8 mouse cellular contexts compared by ENCODE assay signal in genomic region chr9:60744171-60744969, GRCm38 (mm10). TPM values are rescaled to one million over a fixed set of nuclear protein-coding genes. Genes with fewer than 3 reads are reported as not detected.
DNase-seq lines count a peak whose midpoint lies in the region; ATAC-seq lines count a peak whose summit lies in the region.

No protein-coding gene starts in this region.

- ATAC-seq in CD4-positive, CD25-positive, alpha-beta regulatory T cell, adult 4 months = no peak
- ATAC-seq in heart, embryonic 14.5 days (ENCODE audit: insufficient number of reproducible peaks, insufficient read depth, low FRiP score, low read depth) = no peak
- peak; percentile 34; the same call in 1 of the 2 replicates for ATAC-seq in neutrophil, adult 5-6 weeks (ENCODE audit: extremely low read depth, insufficient number of reproducible peaks, low FRiP score, poor library complexity, severe bottlenecking)

- peak; percentile 50 for DNase-seq in CD4-positive, CD25-positive, alpha-beta regulatory T cell, adult 2 months (ENCODE audit: low read depth, low spot score)
- DNase-seq in urinary bladder, postnatal 14 days (ENCODE audit: low spot score) = peak; percentile 50
- no peak for DNase-seq in urinary bladder, postnatal 4 days (ENCODE audit: low spot score in 2 of 2)
- peak; percentile 71 for DNase-seq in embryo, embryonic 10 days (ENCODE audit: low spot score)
- DNase-seq in left cerebral cortex, postnatal 36 days (ENCODE audit: low spot score in 2 of 2) = peak; percentile 47 to 65

- H3K36me3 ChIP-seq in heart, embryonic 14.5 days (ENCODE audit: control insufficient read depth, insufficient read depth, low read length) = no peaks in the 10 kb centered on the region

- H3K4me2 ChIP-seq in heart, embryonic 14.5 days (ENCODE audit: low read length) = no peak overlapping the region

- intact Hi-C loops in left cerebral cortex, postnatal 36 days (cut with DNase I) = loop anchor here (1.0 kb wide), 1 partner anchor 499 kb away; no protein-coding TSS in a partner anchor

- no peak overlapping the region for H3K27ac ChIP-seq in heart, embryonic 14.5 days (replicated peaks in 1 of 2; ENCODE audit: control insufficient read depth in 1 of 2, insufficient read depth in 1 of 2, low read depth in 2 of 2, low read length in 2 of 2)

- H3K4me1 ChIP-seq in heart, embryonic 14.5 days (ENCODE audit: control insufficient read depth in 2 of 2, insufficient read depth in 2 of 2, low read length in 2 of 2) = peaks cover 10 to 12% of the 10 kb centered on the region in 2 experiments

- H3K4me3 ChIP-seq in heart, embryonic 14.5 days (ENCODE audit: control insufficient read depth in 1 of 2, insufficient read depth in 1 of 2, low read depth in 1 of 2, low read length in 2 of 2) = no peak overlapping the region

- H3K9ac ChIP-seq in heart, embryonic 14.5 days (ENCODE audit: low read length) = 0 out of 2 replicates have a peak overlapping the region, but pooled peaks have one; percentile 11

- WGBS in heart, embryonic 14.5 days = 46% methylated on average over 18 of the region's 18 CpGs

- H3K9me3 ChIP-seq in heart, embryonic 14.5 days (ENCODE audit: control insufficient read depth, low read length) = no peaks in the 10 kb centered on the region

- no peaks in the 10 kb centered on the region for H3K27me3 ChIP-seq in heart, embryonic 14.5 days (ENCODE audit: control insufficient read depth, insufficient read depth, low read length)

RNA-seq across cellular contexts. Expression of gene Larp6, which starts 31.6 kb away (rescaled TPM):
- not detected for polyA plus RNA-seq in CD4-positive, CD25-positive, alpha-beta regulatory T cell, adult 4 months (2017; shearing (Covaris generic))
- 0.61 and 0.68 TPM in 2 replicates for polyA plus RNA-seq in heart, embryonic 14.5 days (2014; fragmentation: Nextera tagmentation; extraction: Ambion mirVana)
- 10 to 100 TPM; 39.2 to 41.5 TPM for total RNA-seq in left cerebral cortex, postnatal 36 days (2021)
- total RNA-seq in neutrophil, adult 5-6 weeks (2017) = not detected in 2 replicates

RNA-seq across cellular contexts. Expression of gene Uaca, which starts 50.0 kb away (rescaled TPM):
- polyA plus RNA-seq in CD4-positive, CD25-positive, alpha-beta regulatory T cell, adult 4 months (2017; shearing (Covaris generic)) = not detected
- polyA plus RNA-seq in heart, embryonic 14.5 days (2014; fragmentation: Nextera tagmentation; extraction: Ambion mirVana) = 10.9 and 17.1 TPM in 2 replicates
- total RNA-seq in left cerebral cortex, postnatal 36 days (2021) = 1 to 10 TPM; 7.8 to 9.9 TPM
- 3.6 and 3.8 TPM in 2 replicates for total RNA-seq in neutrophil, adult 5-6 weeks (2017)

RNA-seq across cellular contexts. Expression of gene Lrrc49, which starts 56.4 kb away (rescaled TPM):
- polyA plus RNA-seq in CD4-positive, CD25-positive, alpha-beta regulatory T cell, adult 4 months (2017; shearing (Covaris generic)) = 1 to 10 TPM; 1.8 to 2.1 TPM
- 8.9 and 10.4 TPM in 2 replicates for polyA plus RNA-seq in heart, embryonic 14.5 days (2014; fragmentation: Nextera tagmentation; extraction: Ambion mirVana)
- total RNA-seq in left cerebral cortex, postnatal 36 days (2021) = 10 to 100 TPM; 84.4 to 85.6 TPM
- total RNA-seq in neutrophil, adult 5-6 weeks (2017) = 0.58 and 0.86 TPM in 2 replicates

Comparison
In these comparisons a context has a peak if more than half of its experiments do, and no peak if none do; other contexts are left out.
1. DNase-seq: peak in CD4-positive, CD25-positive, alpha-beta regulatory T cell, adult 2 months (single experiment), urinary bladder, postnatal 14 days (single experiment), embryo, embryonic 10 days (single experiment) and left cerebral cortex, postnatal 36 days (2 of 2); none in urinary bladder, postnatal 4 days (0 of 2).
2. RNA of gene Larp6, which starts 31.6 kb away (total RNA-seq): 39.2 to 41.5 TPM in left cerebral cortex, postnatal 36 days; not detected in neutrophil, adult 5-6 weeks; every median in the first group is over 10 times any median in the second.
3. RNA of gene Lrrc49, which starts 56.4 kb away (total RNA-seq): 84.4 to 85.6 TPM in left cerebral cortex, postnatal 36 days; 0.58 to 0.86 TPM in neutrophil, adult 5-6 weeks; every median in the first group is over 10 times any median in the second.